Mouse (Mus musculus): ENCODE results near the gene Cish. TPM values are rescaled to one million over a fixed set of nuclear protein-coding genes. Genes with fewer than 3 reads are reported as not detected.

Cish gene
- polyA plus RNA-seq, 1 experiment from 2014 or later, result 9.9 TPM

DNA sequence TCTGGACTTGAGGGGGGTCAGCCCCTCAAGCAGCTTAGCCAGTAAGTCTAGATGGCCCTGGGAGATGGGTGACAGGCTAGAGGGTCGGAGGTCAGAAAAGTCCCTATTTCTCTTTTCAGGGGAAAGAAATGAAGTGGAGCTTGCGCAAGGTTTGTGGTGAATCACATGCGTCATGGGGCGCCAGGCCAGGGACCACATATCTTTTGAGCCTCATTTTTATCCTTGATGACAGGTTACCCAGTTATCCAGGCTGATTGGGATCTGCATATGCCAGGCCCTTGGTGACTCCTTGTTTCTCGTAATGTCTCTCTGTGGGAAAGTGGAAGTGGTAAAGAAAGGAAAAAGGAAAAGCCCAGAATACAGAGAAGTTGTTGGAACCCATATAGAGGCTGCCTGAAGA lies 31.9 kb upstream of the Cish start:
- 89% methylated on average over 5 of the region's 5 CpGs for WGBS
- Histone ChIP-seq H3K9ac (no peak overlapping the region), H3K27ac (no peak overlapping the region), H3K4me3 (no peak overlapping the region), H3K4me1 (no peaks in the 10 kb centered on the region), H3K36me3 (no peaks in the 10 kb centered on the region), H3K4me2 (replicated peaks) (no peak overlapping the region), H3K9me3 (no peaks in the 10 kb centered on the region), H3K27me3 (no peaks in the 10 kb centered on the region)
- no peak for ATAC-seq (ENCODE audit: low FRiP score, low read depth)

DNA sequence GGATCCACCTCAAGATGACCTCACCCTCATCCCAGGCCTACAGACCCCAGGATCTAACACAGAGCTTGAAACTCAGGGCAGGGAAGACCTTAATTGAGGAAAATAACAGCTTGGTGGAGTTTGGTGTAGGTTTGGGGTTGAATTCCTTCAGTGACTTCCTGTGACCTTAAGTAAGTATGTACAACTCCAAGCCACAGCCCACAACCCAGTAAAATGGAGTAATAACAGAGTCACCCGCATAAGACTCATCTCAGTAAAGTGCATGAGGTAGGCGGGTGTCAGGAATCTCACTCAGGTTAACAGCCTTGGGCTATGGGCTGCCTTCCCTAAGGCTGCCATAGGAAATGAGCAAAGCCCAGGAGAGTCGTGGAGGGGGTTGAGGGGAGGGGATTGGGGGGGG lies 31.1 kb upstream of the Cish start:
- 48% methylated on average over 3 of the region's 3 CpGs for WGBS
- H3K4me3 ChIP-seq, result no peak overlapping the region

DNA sequence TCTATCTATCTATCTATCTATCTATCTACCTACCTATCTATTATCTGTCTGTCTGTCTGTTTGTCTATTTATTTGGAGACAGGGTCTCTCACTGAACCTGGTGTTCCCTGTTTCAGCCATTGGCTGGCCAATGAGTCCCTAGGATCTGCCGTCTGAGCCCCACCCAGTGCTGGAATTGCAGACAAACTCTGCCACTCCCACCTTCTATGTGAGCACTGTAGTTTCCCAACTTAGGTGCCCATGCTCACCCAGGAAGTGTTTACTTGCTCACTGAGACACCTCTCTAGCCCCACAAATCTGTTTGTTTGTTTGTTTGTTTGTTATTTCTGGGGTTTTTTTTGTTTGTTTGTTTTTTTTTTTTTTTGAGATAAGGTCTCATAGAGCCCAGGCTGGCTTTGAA lies 28.8 kb upstream of the Cish start:
- H3K27ac ChIP-seq, result no peak overlapping the region
- WGBS, result 50% methylated on average over 1 of the region's 1 CpGs
- H3K4me2 ChIP-seq (replicated peaks), result no peak overlapping the region
- H3K27me3 ChIP-seq, result no peaks in the 10 kb centered on the region
- no peak overlapping the region for H3K4me3 ChIP-seq
- H3K9ac ChIP-seq, result no peak overlapping the region
- H3K36me3 ChIP-seq, result no peaks in the 10 kb centered on the region
- H3K9me3 ChIP-seq, result no peaks in the 10 kb centered on the region
- no peak for ATAC-seq (ENCODE audit: low FRiP score, low read depth)
- H3K4me1 ChIP-seq, result no peaks in the 10 kb centered on the region

More for the DNA sequence above, 31.1 kb upstream of the Cish start:
- Histone ChIP-seq H3K27ac (no peak overlapping the region), H3K9ac (no peak overlapping the region), H3K36me3 (no peaks in the 10 kb centered on the region), H3K4me1 (no peaks in the 10 kb centered on the region), H3K4me2 (replicated peaks) (no peak overlapping the region), H3K27me3 (no peaks in the 10 kb centered on the region), H3K9me3 (no peaks in the 10 kb centered on the region)
- no peak for ATAC-seq (ENCODE audit: low FRiP score, low read depth)

DNA sequence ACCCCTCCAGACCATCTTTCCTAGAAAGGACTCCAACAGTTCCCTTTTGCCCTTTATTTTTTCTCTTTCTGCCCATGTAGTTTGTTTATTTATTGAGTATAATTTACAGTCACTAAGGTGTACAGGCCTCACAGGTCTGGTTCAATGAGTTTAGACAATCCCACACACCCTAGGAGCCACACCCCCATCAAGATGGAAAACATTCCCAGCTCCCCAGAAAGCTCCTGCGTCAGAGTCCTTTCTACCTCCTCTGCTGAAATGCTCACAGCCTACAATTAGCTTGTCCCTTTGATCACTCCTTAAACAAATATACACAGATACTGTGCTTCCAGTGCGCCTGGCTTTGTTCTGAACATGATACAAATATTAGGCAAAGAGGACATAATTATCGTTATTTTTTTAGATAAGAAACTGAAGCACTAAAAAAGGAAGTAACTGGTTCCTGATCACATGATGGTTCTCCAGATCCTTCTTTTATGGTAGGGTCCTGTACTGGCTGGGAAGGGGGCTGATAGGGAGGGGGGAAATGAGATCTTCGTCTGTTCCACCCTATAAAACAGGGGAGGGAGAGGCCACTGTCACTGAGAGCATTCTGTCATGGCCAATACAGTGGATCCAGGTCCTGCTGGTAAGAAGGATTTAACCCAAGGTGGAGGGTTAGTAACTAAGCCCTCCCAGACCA lies 28.0 kb upstream of the Cish start:
- no peak for ATAC-seq (ENCODE audit: low FRiP score, low read depth)
- no peaks in the 10 kb centered on the region for H3K27me3 ChIP-seq
- no peak overlapping the region for H3K4me2 ChIP-seq (replicated peaks)
- no peaks in the 10 kb centered on the region for H3K4me1 ChIP-seq
- no peaks in the 10 kb centered on the region for H3K36me3 ChIP-seq
- H3K4me3 ChIP-seq, result no peak overlapping the region
- H3K27ac ChIP-seq, result no peak overlapping the region
- H3K9ac ChIP-seq, result no peak overlapping the region
- H3K9me3 ChIP-seq, result no peaks in the 10 kb centered on the region
- 23% methylated on average over 4 of the region's 4 CpGs for WGBS

DNA sequence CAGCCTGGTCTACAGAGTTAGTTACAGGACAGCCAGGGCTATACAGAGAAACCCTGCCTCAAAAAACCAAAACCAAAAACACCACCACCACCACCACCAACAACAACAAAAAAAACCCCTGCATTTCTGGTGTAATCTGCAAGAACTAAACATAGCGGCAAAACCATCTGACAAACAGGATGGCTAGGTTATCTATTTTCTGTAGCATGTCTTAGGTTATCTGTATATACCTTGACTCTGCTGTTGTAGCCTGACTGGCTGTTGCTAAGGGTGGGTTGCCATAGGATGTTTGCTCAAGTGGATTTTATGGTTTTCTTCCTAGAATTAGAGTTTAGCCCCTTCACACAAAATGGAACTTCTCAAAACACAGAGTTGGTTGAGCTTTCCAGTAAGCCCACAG lies 26.1 kb upstream of the Cish start:
- Histone ChIP-seq H3K4me3 (no peak overlapping the region), H3K4me2 (replicated peaks) (no peak overlapping the region), H3K27me3 (no peaks in the 10 kb centered on the region), H3K4me1 (no peaks in the 10 kb centered on the region), H3K27ac (no peak overlapping the region), H3K9me3 (no peaks in the 10 kb centered on the region), H3K9ac (no peak overlapping the region), H3K36me3 (no peaks in the 10 kb centered on the region)
- ATAC-seq (ENCODE audit: low FRiP score, low read depth), result no peak
- WGBS, result 95% methylated on average over 1 of the region's 1 CpGs

DNA sequence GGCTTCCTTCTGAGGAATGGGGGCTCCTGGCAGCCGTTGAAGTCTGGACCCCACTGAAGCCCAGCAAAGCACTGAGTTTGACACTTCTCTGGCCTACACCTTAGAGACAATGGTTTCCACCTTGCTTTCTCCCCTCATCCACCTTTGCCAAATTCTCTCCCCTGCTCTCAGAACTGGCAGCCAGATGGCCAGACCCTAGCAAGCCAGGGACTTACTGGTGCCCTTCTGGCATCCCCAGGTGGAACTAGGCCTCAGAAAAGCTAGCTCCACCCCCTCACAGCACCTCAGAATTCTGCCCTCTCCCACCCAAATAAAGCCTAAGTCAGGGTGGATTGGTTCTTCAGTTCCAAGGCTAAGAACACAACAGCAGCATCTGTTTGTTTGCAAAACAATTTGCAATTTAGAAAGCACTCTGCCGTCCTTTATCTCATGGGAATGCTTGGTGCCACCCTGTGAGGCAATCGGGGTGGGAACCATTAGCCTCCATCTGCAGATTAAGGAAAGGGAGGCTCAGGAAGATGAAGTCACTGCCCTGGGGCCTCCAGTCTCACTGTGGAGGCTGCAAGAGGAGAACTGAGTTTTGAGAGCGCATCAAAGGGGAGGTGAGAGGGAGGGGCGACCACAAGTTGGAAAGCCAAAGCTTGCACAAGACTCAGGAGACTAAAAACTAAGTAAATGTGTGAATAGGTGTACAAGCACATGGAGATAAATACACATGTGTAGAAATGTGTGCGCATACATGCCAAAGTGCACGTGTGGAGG lies 24.5 kb upstream of the Cish start:
- Histone ChIP-seq H3K27me3 (no peaks in the 10 kb centered on the region), H3K27ac (no peak overlapping the region), H3K9ac (no peak overlapping the region), H3K4me2 (replicated peaks) (no peak overlapping the region), H3K36me3 (no peaks in the 10 kb centered on the region), H3K4me3 (no peak overlapping the region), H3K9me3 (no peaks in the 10 kb centered on the region), H3K4me1 (no peaks in the 10 kb centered on the region)
- 67% methylated on average over 7 of the region's 7 CpGs for WGBS
- no peak for ATAC-seq (ENCODE audit: low FRiP score, low read depth)

DNA sequence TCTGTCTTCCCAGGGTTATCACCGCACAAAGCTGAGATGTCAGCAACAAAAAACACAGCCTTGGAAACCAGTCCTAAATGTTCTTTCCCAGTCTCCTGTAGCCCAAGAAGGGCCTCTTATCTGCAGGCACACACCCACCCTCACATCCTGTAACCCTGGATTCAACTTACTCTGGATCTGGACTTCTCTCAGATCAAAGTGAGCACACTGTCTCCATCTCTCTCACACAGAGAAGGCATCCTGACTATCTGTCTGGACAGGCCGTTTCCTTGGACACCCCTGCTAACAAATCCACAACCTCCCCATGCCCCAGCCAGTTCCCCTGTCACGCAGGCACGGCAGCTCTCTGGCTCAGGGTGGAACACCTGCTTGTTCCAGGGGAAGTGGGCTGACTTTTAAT lies 23.5 kb upstream of the Cish start:
- no peaks in the 10 kb centered on the region for H3K27me3 ChIP-seq
- H3K36me3 ChIP-seq, result no peaks in the 10 kb centered on the region
- ATAC-seq (ENCODE audit: low FRiP score, low read depth), result no peak
- H3K27ac ChIP-seq, result no peak overlapping the region
- no peak overlapping the region for H3K9ac ChIP-seq
- WGBS, result 49% methylated on average over 4 of the region's 4 CpGs
- no peak overlapping the region for H3K4me3 ChIP-seq
- H3K4me1 ChIP-seq, result no peaks in the 10 kb centered on the region
- H3K4me2 ChIP-seq (replicated peaks), result no peak overlapping the region
- no peaks in the 10 kb centered on the region for H3K9me3 ChIP-seq

DNA sequence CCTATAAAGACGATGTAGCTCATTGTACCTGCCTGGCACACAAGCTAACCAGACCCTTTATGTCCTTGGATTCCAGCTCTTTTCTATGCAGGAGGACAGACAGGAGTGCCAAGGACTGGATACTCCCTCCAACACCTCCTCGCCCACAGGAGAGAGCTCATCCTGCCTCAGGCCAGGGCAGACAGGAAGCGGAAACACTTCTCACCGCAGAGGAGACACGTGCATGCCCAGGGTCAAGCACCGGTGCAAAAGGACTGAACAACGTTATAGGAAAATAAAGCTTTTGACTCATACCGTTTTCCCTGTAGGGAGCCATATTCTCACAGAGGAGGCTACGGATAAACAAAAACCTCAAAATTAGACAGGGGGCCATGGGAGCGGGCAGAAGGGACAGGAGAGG lies 22.6 kb upstream of the Cish start:
- no peak overlapping the region for H3K27ac ChIP-seq
- 68% methylated on average over 10 of the region's 10 CpGs for WGBS
- no peak overlapping the region for H3K9ac ChIP-seq
- H3K4me1 ChIP-seq, result no peaks in the 10 kb centered on the region
- no peaks in the 10 kb centered on the region for H3K27me3 ChIP-seq
- H3K9me3 ChIP-seq, result no peaks in the 10 kb centered on the region
- no peaks in the 10 kb centered on the region for H3K36me3 ChIP-seq
- ATAC-seq (ENCODE audit: low FRiP score, low read depth), result no peak
- H3K4me3 ChIP-seq, result no peak overlapping the region
- H3K4me2 ChIP-seq (replicated peaks), result no peak overlapping the region

DNA sequence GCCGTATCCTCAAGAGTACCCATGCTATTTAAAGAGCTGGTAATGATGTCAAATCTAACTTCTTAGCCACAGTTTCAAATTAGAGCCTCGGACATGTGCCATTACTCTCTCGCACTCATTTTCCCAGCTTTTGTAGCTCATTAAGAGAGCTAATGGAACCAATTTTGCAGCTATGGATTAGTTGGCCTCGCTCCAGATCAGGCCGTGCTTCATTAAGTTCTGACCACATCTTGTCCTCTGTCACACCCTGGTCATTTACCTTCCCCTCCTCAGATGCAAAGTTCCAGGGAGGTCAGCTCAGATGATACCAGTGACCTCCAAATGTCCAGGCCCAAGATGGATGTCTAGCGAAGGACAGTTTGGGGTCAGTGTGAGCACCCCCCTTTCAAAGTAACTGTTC lies 21.1 kb upstream of the Cish start:
- no peak overlapping the region for H3K4me2 ChIP-seq (replicated peaks)
- H3K27me3 ChIP-seq, result no peaks in the 10 kb centered on the region
- WGBS, result 30% methylated on average over 6 of the region's 6 CpGs
- no peak for ATAC-seq (ENCODE audit: low FRiP score, low read depth)
- peaks cover 10% of the 10 kb centered on the region for H3K4me1 ChIP-seq
- H3K36me3 ChIP-seq, result no peaks in the 10 kb centered on the region
- H3K9ac ChIP-seq, result no peak overlapping the region
- H3K27ac ChIP-seq, result no peak overlapping the region
- H3K4me3 ChIP-seq, result no peak overlapping the region
- H3K9me3 ChIP-seq, result no peaks in the 10 kb centered on the region

DNA sequence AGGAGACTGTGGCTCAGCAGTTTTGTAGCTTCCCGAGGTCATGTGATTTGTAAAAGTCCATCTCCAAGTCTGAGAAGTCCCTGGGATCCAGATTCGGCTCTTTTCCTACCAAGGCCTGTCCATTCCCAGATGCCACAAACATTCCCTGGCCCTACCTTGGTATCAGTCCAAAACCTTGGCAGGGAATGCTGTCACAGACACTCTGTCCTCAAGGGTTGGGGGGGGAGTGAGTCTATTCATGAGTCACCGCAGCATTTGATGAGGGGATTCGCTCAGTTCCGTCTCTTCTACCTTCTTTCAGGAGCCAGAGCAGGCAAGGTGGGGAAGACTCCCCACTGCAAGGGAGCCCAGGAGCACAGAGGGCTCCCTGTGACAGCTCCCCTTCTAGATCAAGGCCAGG lies 20.1 kb upstream of the Cish start:
- Histone ChIP-seq H3K27ac (no peak overlapping the region), H3K27me3 (no peaks in the 10 kb centered on the region), H3K36me3 (no peaks in the 10 kb centered on the region), H3K4me3 (no peak overlapping the region), H3K4me2 (replicated peaks) (no peak overlapping the region), H3K9me3 (no peaks in the 10 kb centered on the region), H3K9ac (no peak overlapping the region), H3K4me1 (peaks cover 18% of the 10 kb centered on the region)
- WGBS, result 88% methylated on average over 5 of the region's 5 CpGs
- ATAC-seq (ENCODE audit: low FRiP score, low read depth), result no peak

DNA sequence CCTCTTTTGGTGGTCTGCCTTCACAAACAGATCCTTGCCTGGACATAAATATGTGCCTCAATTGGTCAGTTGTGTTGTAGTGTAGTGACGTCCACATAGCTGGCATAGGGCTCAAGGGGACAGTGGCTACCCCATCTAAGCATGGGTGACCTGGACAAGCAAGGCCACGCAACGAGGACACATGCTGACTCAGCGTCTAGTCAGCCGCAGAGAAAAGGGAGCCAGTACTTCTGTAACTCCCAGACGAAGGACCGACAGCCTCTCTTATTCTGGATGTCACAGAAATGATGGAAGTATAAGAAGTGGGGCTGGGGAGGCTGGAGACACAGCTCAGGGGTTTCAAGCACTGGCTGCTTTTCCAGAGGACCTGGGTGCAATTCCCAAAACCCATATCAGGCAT lies 18.2 kb upstream of the Cish start:
- Histone ChIP-seq H3K9me3 (no peaks in the 10 kb centered on the region), H3K4me1 (peaks cover 18% of the 10 kb centered on the region), H3K9ac (no peak overlapping the region), H3K4me2 (replicated peaks) (no peak overlapping the region), H3K36me3 (no peaks in the 10 kb centered on the region), H3K27ac (no peak overlapping the region), H3K4me3 (no peak overlapping the region), H3K27me3 (no peaks in the 10 kb centered on the region)
- ATAC-seq (ENCODE audit: low FRiP score, low read depth), result no peak
- 84% methylated on average over 7 of the region's 7 CpGs for WGBS

DNA sequence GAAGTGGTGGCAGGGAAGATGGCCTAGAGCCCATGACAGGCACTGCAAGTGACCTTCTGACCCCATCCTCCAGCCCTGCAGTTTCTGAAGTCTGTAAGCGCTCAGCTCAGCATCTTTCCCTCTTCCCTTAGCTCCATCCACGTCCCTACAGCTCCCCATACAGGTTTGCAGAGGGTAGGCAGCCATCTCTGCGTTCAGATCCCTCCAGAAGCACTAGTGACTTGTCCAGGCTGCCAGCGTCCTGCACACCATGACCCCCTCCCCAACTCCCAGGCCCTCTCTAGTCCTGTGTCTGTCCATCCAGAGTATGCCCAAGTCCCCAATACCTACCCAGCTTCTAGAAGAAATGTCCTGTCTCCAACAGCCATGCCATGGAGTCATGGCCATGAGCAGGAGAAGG lies 17.7 kb upstream of the Cish start:
- no peak for ATAC-seq (ENCODE audit: low FRiP score, low read depth)
- no peaks in the 10 kb centered on the region for H3K36me3 ChIP-seq
- no peak overlapping the region for H3K9ac ChIP-seq
- 51% methylated on average over 4 of the region's 4 CpGs for WGBS
- peaks cover 18% of the 10 kb centered on the region for H3K4me1 ChIP-seq
- H3K27me3 ChIP-seq, result no peaks in the 10 kb centered on the region
- no peak overlapping the region for H3K4me3 ChIP-seq
- no peak overlapping the region for H3K4me2 ChIP-seq (replicated peaks)
- no peaks in the 10 kb centered on the region for H3K9me3 ChIP-seq
- H3K27ac ChIP-seq, result no peak overlapping the region
